Mouse (Mus musculus) granulocyte monocyte progenitor cell, adult 5-6 weeks (primary cell): ENCODE data around the gene Rptn. TPM values are rescaled to one million over a fixed set of nuclear protein-coding genes. Genes with fewer than 3 reads are reported as not detected.

Source experiments
- ATAC-seq: replicated peaks from 2 replicates; pipeline ENCODE4 v1.8.0; 2016; ENCODE audit warnings: mild to moderate bottlenecking, moderate TSS enrichment, inconsistent platforms; ENCODE audit not compliant: poor library complexity, severe bottlenecking
- total RNA-seq, 2 experiments: library from RNA; stranded (forward) in 1 of 2; stranded (reverse) in 1 of 2; fragments of 200-712, 200-1000 nt in 1 of 2; fragments of >200 nt in 1 of 2; fragmentation: Nextera tagmentation in 1 of 2; gene quantifications; 2 replicates each; pipeline ENCODE4 v1.2.3; 2014 to 2017

Gene Rptn
- total RNA-seq, 2 experiments from 2014 or later: not detected

DNA sequence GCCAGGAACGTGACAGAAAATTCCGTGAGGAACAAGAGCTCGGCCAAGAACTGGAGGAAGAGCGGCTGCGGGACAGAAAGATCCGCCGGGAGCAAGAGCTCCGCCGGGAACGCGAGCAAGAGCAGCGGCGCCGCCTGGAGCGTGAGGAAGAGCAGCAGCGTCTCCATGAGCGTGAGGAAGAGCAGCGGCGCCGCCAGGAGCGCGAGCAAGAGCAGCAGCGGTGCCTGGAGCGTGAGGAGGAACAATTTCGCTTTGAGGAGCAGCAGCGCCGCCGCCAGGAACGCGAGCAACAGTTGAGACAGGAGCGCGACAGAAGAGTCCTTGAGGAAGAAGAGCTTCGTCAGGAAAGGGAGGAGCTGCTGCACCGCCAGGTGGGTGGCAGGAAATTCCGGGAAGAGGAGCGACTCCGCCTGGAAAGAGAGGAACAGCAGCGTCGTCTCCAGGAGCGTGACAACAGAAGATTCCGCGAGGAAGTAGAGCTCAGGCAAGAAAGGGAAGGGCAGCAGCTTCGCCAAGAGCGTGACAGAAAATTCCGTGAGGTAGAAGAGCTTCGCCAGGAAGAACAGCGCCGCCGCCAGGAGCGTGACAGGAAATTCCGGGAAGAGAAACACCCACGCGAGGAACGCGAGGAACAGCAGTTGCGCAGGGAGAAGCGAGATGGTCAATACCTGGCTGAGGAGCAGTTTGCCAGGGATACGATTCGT, 53.8 kb downstream of the Rptn start:
- peak; percentile 34 for ATAC-seq

Other genes starting within 250 kb of the Rptn start
- not detected in 2 replicates for gene Crnn, start 248.9 kb upstream of the Rptn start, total RNA-seq (2014; fragmentation: Nextera tagmentation)
- not detected in 2 replicates for gene Crnn, start 248.9 kb upstream of the Rptn start, total RNA-seq (2017)
- gene Flg2, start 196.4 kb upstream of the Rptn start, total RNA-seq (2014; fragmentation: Nextera tagmentation): not detected in 2 replicates
- gene Flg2, start 196.4 kb upstream of the Rptn start, total RNA-seq (2017): not detected in 2 replicates
- not detected in 2 replicates for gene Flg, start 120.2 kb upstream of the Rptn start, total RNA-seq (2014; fragmentation: Nextera tagmentation)
- gene Flg, start 120.2 kb upstream of the Rptn start, total RNA-seq (2017): not detected in 2 replicates
- gene Hrnr, start 74.0 kb upstream of the Rptn start, total RNA-seq (2014; fragmentation: Nextera tagmentation): not detected in 2 replicates
- gene Hrnr, start 74.0 kb upstream of the Rptn start, total RNA-seq (2017): not detected in 2 replicates
- gene Tchh, start 48.6 kb downstream of the Rptn start, total RNA-seq (2014; fragmentation: Nextera tagmentation): 0.11 and 0.15 TPM in 2 replicates
- gene Tchh, start 48.6 kb downstream of the Rptn start, total RNA-seq (2017): 0.10 and 0.43 TPM in 2 replicates
- gene Tchhl1, start 75.1 kb downstream of the Rptn start, total RNA-seq (2014; fragmentation: Nextera tagmentation): not detected in 2 replicates
- gene Tchhl1, start 75.1 kb downstream of the Rptn start, total RNA-seq (2017): not detected in 2 replicates
- 1,372 and 1,648 TPM in 2 replicates for gene S100a11, start 126.8 kb downstream of the Rptn start, total RNA-seq (2014; fragmentation: Nextera tagmentation)
- gene S100a11, start 126.8 kb downstream of the Rptn start, total RNA-seq (2017): 77.7 and 97.8 TPM in 2 replicates
- gene S100a10, start 161.4 kb downstream of the Rptn start, total RNA-seq (2014; fragmentation: Nextera tagmentation): 146 and 257 TPM in 2 replicates
- gene S100a10, start 161.4 kb downstream of the Rptn start, total RNA-seq (2017): 203 and 212 TPM in 2 replicates